15 mouse cellular contexts compared by ENCODE assay signal in the genomic region with DNA sequence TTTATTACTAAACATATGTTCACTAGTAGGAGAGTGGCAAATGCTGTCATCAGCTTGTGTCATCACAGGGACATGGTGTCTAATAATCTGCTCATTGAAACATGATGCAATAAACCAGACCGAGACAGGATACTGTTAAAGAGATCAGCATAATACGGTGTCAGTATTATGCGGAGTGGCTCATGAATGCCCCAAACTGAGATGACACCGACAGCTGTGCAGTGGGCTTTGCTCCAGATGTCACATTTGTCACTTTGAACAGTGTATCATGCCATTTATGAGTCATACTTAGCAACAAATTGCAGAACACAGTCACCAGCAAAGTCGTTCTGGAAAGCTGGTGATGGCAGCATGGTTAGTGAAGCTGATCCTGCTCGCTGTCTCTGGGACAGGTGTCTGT.
DNase-seq lines count a peak whose midpoint lies in the region; ATAC-seq and TF ChIP-seq lines count a peak whose summit lies in the region.
"Had no signal": no experiment of that assay in that cellular context is flagged by ENCODE, and none has a peak within 500 bp of the region (broad histone marks: within the 10 kb centered on the region; RNA-seq: fewer than 3 reads in every experiment).

No protein-coding gene starts in this region.

- no peak overlapping the region for H3K9ac ChIP-seq in forebrain, embryonic 13.5 days
- H3K9ac ChIP-seq in forebrain, embryonic 16.5 days (replicated peaks; ENCODE audit: low read depth, low read length) = no peak overlapping the region
- H3K9ac ChIP-seq in limb, embryonic 14.5 days (ENCODE audit: low read depth, low read length, severe bottlenecking) = no peak overlapping the region
- H3K9ac ChIP-seq: heart, embryonic 12.5 days; limb, embryonic 15.5 days; midbrain, embryonic 12.5 days had no signal

- H3K27ac ChIP-seq in forebrain, embryonic 13.5 days = no peak overlapping the region
- no peak overlapping the region for H3K27ac ChIP-seq in forebrain, embryonic 16.5 days (ENCODE audit: low read length)
- peak overlapping the region; percentile 58 for H3K27ac ChIP-seq in layer of hippocampus, adult 2 months
- H3K27ac ChIP-seq in limb, embryonic 14.5 days (replicated peaks; ENCODE audit: low read depth, low read length) = no peak overlapping the region
- H3K27ac ChIP-seq: limb, embryonic 15.5 days; midbrain, embryonic 12.5 days had no signal

- ATAC-seq in forebrain, embryonic 13.5 days = 0 out of 2 replicates have a peak, but pooled peaks have one; percentile 38
- ATAC-seq in forebrain, embryonic 16.5 days = no peak
- peak; percentile 70 for ATAC-seq in limb, embryonic 14.5 days (ENCODE audit: low FRiP score, low read depth)
- no peak for ATAC-seq in CD4-positive, CD25-positive, alpha-beta regulatory T cell, adult 4 months
- ATAC-seq: Patski had no signal

- H3K4me3 ChIP-seq in forebrain, embryonic 13.5 days = no peak overlapping the region
- no peak overlapping the region for H3K4me3 ChIP-seq in forebrain, embryonic 16.5 days (replicated peaks; ENCODE audit: low read length)
- H3K4me3 ChIP-seq in lung, adult 2 months (replicated peaks; ENCODE audit: extremely low read depth, low read depth, low read length) = no peak overlapping the region
- H3K4me3 ChIP-seq in layer of hippocampus, adult 2 months = peak overlapping the region; percentile 9; the same call in 1 of the 2 replicates
- H3K4me3 ChIP-seq in limb, embryonic 14.5 days (replicated peaks; ENCODE audit: low read length) = no peak overlapping the region
- H3K4me3 ChIP-seq: erythroblast, embryonic 14.5 days; heart, embryonic 12.5 days; limb, embryonic 15.5 days; midbrain, embryonic 12.5 days had no signal

- H3K4me2 ChIP-seq in forebrain, embryonic 13.5 days = no peak overlapping the region
- no peak overlapping the region for H3K4me2 ChIP-seq in forebrain, embryonic 16.5 days (ENCODE audit: low read length)
- no peak overlapping the region for H3K4me2 ChIP-seq in limb, embryonic 14.5 days (replicated peaks; ENCODE audit: low read depth, low read length, severe bottlenecking)
- H3K4me2 ChIP-seq: heart, embryonic 12.5 days; limb, embryonic 15.5 days; midbrain, embryonic 12.5 days had no signal

- WGBS in forebrain, embryonic 13.5 days = 79% methylated on average over 6 of the region's 6 CpGs
- WGBS in forebrain, embryonic 16.5 days = 68% methylated on average over 6 of the region's 6 CpGs
- 65% methylated on average over 6 of the region's 6 CpGs for WGBS in lung, adult 2 months
- WGBS in limb, embryonic 14.5 days = 81% methylated on average over 6 of the region's 6 CpGs

- H3K9me3 ChIP-seq in forebrain, embryonic 13.5 days (replicated peaks) = no peaks in the 10 kb centered on the region
- H3K9me3 ChIP-seq in forebrain, embryonic 16.5 days (ENCODE audit: control insufficient read depth, low read length) = no peaks in the 10 kb centered on the region
- no peaks in the 10 kb centered on the region for H3K9me3 ChIP-seq in limb, embryonic 14.5 days (ENCODE audit: control insufficient read depth, low read length)
- H3K9me3 ChIP-seq: heart, embryonic 12.5 days; limb, embryonic 15.5 days; midbrain, embryonic 12.5 days had no signal

- no peaks in the 10 kb centered on the region for H3K36me3 ChIP-seq in forebrain, embryonic 13.5 days (ENCODE audit: poor library complexity, severe bottlenecking)
- no peaks in the 10 kb centered on the region for H3K36me3 ChIP-seq in forebrain, embryonic 16.5 days (ENCODE audit: control insufficient read depth, insufficient read depth)
- no peaks in the 10 kb centered on the region for H3K36me3 ChIP-seq in limb, embryonic 14.5 days (ENCODE audit: control insufficient read depth, insufficient read depth, low read length)
- H3K36me3 ChIP-seq: heart, embryonic 12.5 days; limb, embryonic 15.5 days; midbrain, embryonic 12.5 days had no signal

- no peaks in the 10 kb centered on the region for H3K27me3 ChIP-seq in forebrain, embryonic 13.5 days
- no peaks in the 10 kb centered on the region for H3K27me3 ChIP-seq in forebrain, embryonic 16.5 days (replicated peaks; ENCODE audit: control insufficient read depth, insufficient read depth, low read length)
- no peaks in the 10 kb centered on the region for H3K27me3 ChIP-seq in limb, embryonic 14.5 days (ENCODE audit: control insufficient read depth, insufficient read depth, low read length)
- H3K27me3 ChIP-seq: heart, embryonic 12.5 days; limb, embryonic 15.5 days; midbrain, embryonic 12.5 days; Patski had no signal

- peak; percentile 1 for DNase-seq in lung, postnatal 10 days
- DNase-seq in lung, adult 2 months = no peak
- peak; percentile 59 to 66 for DNase-seq in layer of hippocampus, adult 2 months (ENCODE audit: low spot score in 2 of 2)
- peak; percentile 21 for DNase-seq in limb, embryonic 14.5 days (ENCODE audit: low spot score)
- no peak for DNase-seq in Muller cell, postnatal 12 days (ENCODE audit: inconsistent ontology term)
- DNase-seq: cerebellum, postnatal 14 days; kidney, adult 18-20 months had no signal

- no peak for TF ChIP-seq POLR2A in lung, adult 2 months (IDR thresholded peaks at IDR 0.05; ENCODE audit: borderline replicate concordance, extremely low read depth, low read depth, low read length)
- TF ChIP-seq POLR2A in limb, embryonic 14.5 days (IDR thresholded peaks at IDR 0.05; ENCODE audit: borderline replicate concordance, extremely low read depth, insufficient read depth, insufficient read length) = no peak

- H3K4me1 ChIP-seq in forebrain, embryonic 13.5 days = no peaks in the 10 kb centered on the region
- H3K4me1 ChIP-seq in forebrain, embryonic 16.5 days (replicated peaks; ENCODE audit: control insufficient read depth, insufficient read depth, low read length) = no peaks in the 10 kb centered on the region
- no peaks in the 10 kb centered on the region for H3K4me1 ChIP-seq in lung, adult 2 months (ENCODE audit: control insufficient read depth, insufficient read depth, low read length)
- H3K4me1 ChIP-seq in limb, embryonic 14.5 days (ENCODE audit: control insufficient read depth, insufficient read depth, low read length) = no peaks in the 10 kb centered on the region
- H3K4me1 ChIP-seq: heart, embryonic 12.5 days; limb, embryonic 15.5 days; midbrain, embryonic 12.5 days had no signal

- no peak for TF ChIP-seq CTCF in lung, adult 2 months (IDR thresholded peaks at IDR 0.05; ENCODE audit: insufficient read depth, low read length)
- TF ChIP-seq CTCF in layer of hippocampus, adult 2 months (conservative IDR thresholded peaks at IDR 0.05) = no peak

Comparison
In these comparisons a context has a peak if more than half of its experiments do, and no peak if none do; other contexts are left out.
1. ATAC-seq: peak in forebrain, embryonic 13.5 days (single experiment) and limb, embryonic 14.5 days (single experiment); none in forebrain, embryonic 16.5 days (single experiment) and CD4-positive, CD25-positive, alpha-beta regulatory T cell, adult 4 months (single experiment).
2. DNase-seq: peak in lung, postnatal 10 days (single experiment), layer of hippocampus, adult 2 months (2 of 2) and limb, embryonic 14.5 days (single experiment); none in lung, adult 2 months (single experiment) and Muller cell, postnatal 12 days (single experiment).